Mouse (Mus musculus) kidney, adult 2 months (tissue): ENCODE measurements at regions not wholly inside any gene's neighbourhood (a gene's known extent, or its start where the extent isn't known, plus 50 kb on each side); places are given as distances from the start of the nearest gene placed in this dataset.

Source experiments
- DNase-seq: peaks from one replicate; pipeline ENCODE4 v3.0.0; 2021
- H3K27ac ChIP-seq: fragments of 200-500 bp; 2 replicates; pipeline ENCODE4 v1.5.1; 2012; ENCODE audit warnings: low read depth, low read length, control low read depth, inconsistent platforms; ENCODE audit not compliant: insufficient read depth
- H3K27me3 ChIP-seq: fragments of 200-500 bp; replicated peaks from 2 replicates; pipeline ENCODE4 v1.6.1; 2012; ENCODE audit warnings: mild to moderate bottlenecking, moderate library complexity, low read length, inconsistent platforms; ENCODE audit not compliant: control insufficient read depth, insufficient read depth
- H3K36me3 ChIP-seq: fragments of 200-500 bp; 2 replicates; pipeline ENCODE4 v1.6.1; 2012; ENCODE audit warnings: mild to moderate bottlenecking, moderate library complexity, low read length, inconsistent platforms; ENCODE audit not compliant: control insufficient read depth, insufficient read depth
- H3K4me1 ChIP-seq: fragments of 200-500 bp; 2 replicates; pipeline ENCODE4 v1.6.1; 2011; ENCODE audit warnings: low read length; ENCODE audit not compliant: control insufficient read depth, insufficient read depth
- H3K4me3 ChIP-seq: fragments of 200-500 bp; 2 replicates; pipeline ENCODE4 v1.5.1; 2011; ENCODE audit warnings: mild to moderate bottlenecking, low read depth, low read length, control low read depth; ENCODE audit not compliant: insufficient read depth
- CTCF ChIP-seq: fragments of 200-500 bp; conservative IDR thresholded peaks from 2 replicates; pipeline ENCODE4 v1.5.1; 2011; ENCODE audit warnings: low read depth, mild to moderate bottlenecking, control low read depth, low read length, moderate library complexity, mixed read lengths; ENCODE audit not compliant: insufficient read depth, insufficient read length
- POLR2A ChIP-seq: fragments of 200-500 bp; IDR thresholded peaks from one replicate; pipeline ENCODE4 v1.6.1; 2011; ENCODE audit warnings: low read depth, low read length, control low read depth
- WGBS: fragments of 180-500 bp; shearing (Covaris S2); methylation state at CpG from one replicate; pipeline ENCODE4 v1.1.7; 2018; 5-methylcytosine and 5-hydroxymethylcytosine counted together

- TF ChIP-seq POLR2A (no peak), CTCF (no peak)
Measured at GRCm38 (mm10) chr3:128186278-128186677, 290.2 kb upstream of the Fam241a start.

GRCm38 (mm10) chr3:128181221-128181908 lies 285.2 kb upstream of the Fam241a start:
- Histone ChIP-seq H3K27ac (no peak overlapping the region), H3K36me3 (no peaks in the 10 kb centered on the region), H3K4me1 (no peaks in the 10 kb centered on the region), H3K4me3 (no peak overlapping the region), H3K27me3 (no peaks in the 10 kb centered on the region)
- 44% methylated on average over 7 of the region's 7 CpGs for WGBS
- DNase-seq, result no peak
- TF ChIP-seq CTCF (no peak), POLR2A (no peak)

More at GRCm38 (mm10) chr3:128186278-128186677, 290.2 kb upstream of the Fam241a start:
- H3K4me1 ChIP-seq, result no peaks in the 10 kb centered on the region
- H3K36me3 ChIP-seq, result no peaks in the 10 kb centered on the region
- no peak overlapping the region for H3K4me3 ChIP-seq
- no peak overlapping the region for H3K27ac ChIP-seq
- WGBS, result 6% methylated on average over 4 of the region's 4 CpGs
- H3K27me3 ChIP-seq, result no peaks in the 10 kb centered on the region
- peak; percentile 56 for DNase-seq

DNA sequence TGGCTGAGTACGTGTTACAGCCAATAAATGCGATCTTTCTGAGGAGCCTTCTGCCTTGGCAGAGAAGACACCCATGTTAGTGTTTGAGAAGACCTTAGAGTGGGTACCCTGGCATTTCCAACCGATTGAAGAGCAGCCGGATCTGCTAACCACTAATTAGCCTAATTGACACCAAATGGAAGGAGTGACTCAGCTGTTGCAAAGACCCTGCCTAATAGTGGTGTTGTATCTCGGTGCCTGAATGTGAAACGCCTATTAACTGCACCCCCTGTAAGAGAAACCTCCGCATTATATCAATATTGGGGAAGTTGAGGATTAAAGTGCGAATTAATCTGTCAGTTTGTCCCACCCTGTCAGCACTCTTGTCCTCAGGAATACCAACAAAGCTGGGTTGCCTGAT lies 253.1 kb upstream of the Fam241a start:
- no peak overlapping the region for H3K4me3 ChIP-seq
- TF ChIP-seq CTCF, result no peak
- TF ChIP-seq POLR2A, result no peak
- no peaks in the 10 kb centered on the region for H3K4me1 ChIP-seq
- no peaks in the 10 kb centered on the region for H3K27me3 ChIP-seq
- H3K27ac ChIP-seq, result no peak overlapping the region
- no peaks in the 10 kb centered on the region for H3K36me3 ChIP-seq
- WGBS, result 67% methylated on average over 8 of the region's 8 CpGs
- no peak for DNase-seq

DNA sequence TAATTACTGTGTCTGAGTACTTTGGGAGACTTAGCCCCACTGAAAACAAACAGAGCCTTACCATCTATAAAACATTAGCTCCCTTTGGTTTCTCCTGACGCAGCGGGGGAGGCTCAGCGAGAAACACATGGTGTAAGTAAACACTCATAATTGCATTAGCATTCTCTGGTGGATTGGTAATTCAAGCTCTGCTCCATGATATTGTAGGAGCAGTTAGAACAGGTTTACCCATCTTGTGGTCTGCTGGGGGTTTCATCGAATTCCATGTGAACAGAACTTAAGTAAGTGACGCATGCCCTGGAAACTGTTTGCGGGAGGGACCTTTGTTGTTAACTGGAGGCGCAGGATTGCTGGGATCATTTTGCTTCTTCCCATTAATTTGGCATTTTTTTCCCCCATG lies 249.2 kb upstream of the Fam241a start:
- 47% methylated on average over 7 of the region's 7 CpGs for WGBS
- no peaks in the 10 kb centered on the region for H3K27me3 ChIP-seq
- no peaks in the 10 kb centered on the region for H3K36me3 ChIP-seq
- no peak overlapping the region for H3K4me3 ChIP-seq
- TF ChIP-seq CTCF (no peak), POLR2A (no peak)
- H3K27ac ChIP-seq, result no peak overlapping the region
- DNase-seq, result no peak
- no peaks in the 10 kb centered on the region for H3K4me1 ChIP-seq

GRCm38 (mm10) chr3:128127836-128128235 lies 231.7 kb upstream of the Fam241a start:
- Histone ChIP-seq H3K27ac (no peak overlapping the region), H3K36me3 (no peaks in the 10 kb centered on the region), H3K4me1 (no peaks in the 10 kb centered on the region), H3K27me3 (no peaks in the 10 kb centered on the region), H3K4me3 (no peak overlapping the region)
- TF ChIP-seq CTCF (no peak), POLR2A (no peak)
- no peak for DNase-seq
- WGBS, result 77% methylated on average over 5 of the region's 5 CpGs

DNA sequence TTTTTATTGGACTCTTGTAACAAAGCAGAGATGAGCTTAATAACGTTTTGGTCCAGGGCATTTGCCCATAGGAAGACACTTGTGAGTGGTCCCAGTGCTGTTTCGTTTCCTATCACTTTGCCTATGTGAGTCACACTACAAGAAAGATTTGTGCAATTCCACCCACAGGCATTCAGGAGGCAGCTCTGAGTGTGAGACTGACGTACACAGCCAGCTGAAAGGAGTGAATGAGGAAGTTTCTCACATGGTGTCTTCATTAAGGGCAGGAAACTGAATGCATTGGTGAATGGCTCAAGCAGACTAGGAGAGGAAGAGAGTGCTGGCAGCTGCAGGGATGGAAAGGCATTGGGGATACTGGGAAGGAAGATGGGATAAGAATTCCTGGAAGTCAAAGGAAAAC lies 230.5 kb upstream of the Fam241a start:
- Histone ChIP-seq H3K27me3 (no peaks in the 10 kb centered on the region), H3K4me1 (no peaks in the 10 kb centered on the region), H3K36me3 (no peaks in the 10 kb centered on the region), H3K4me3 (no peak overlapping the region), H3K27ac (no peak overlapping the region)
- 49% methylated on average over 3 of the region's 3 CpGs for WGBS
- no peak for TF ChIP-seq CTCF
- TF ChIP-seq POLR2A, result no peak
- no peak for DNase-seq

DNA sequence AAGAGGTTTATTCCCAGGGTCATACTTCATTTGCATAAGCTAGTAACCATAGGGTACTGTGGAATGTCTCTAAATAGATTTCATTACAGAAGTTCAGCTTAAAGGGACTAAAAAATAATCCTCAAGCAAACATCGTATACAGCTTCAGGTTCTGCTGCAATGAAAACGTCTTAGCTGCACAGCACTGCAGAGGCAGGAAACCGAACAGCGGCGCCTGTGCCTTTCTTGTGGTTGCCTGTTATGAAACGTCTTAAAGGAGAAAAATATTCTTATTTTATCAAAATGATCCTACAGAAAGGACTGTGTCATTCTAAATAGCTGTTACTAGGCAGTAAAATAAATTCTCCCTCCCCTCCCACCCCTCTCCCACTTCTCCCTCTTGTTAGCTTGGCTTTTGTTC lies 226.0 kb upstream of the Fam241a start:
- 77% methylated on average over 6 of the region's 6 CpGs for WGBS
- Histone ChIP-seq H3K4me3 (no peak overlapping the region), H3K4me1 (no peaks in the 10 kb centered on the region), H3K36me3 (no peaks in the 10 kb centered on the region), H3K27ac (no peak overlapping the region), H3K27me3 (no peaks in the 10 kb centered on the region)
- no peak for TF ChIP-seq POLR2A
- TF ChIP-seq CTCF, result no peak
- no peak for DNase-seq
